Mouse (Mus musculus) embryo, embryonic 11 days (tissue): Measurements from ENCODE around the gene Fam104a.

Source experiments
- DNase-seq: peaks from one replicate; pipeline ENCODE4 v3.0.0-alpha.2; 2015

The Fam104a gene

GRCm38 (mm10) chr11:113699643-113700042 lies 15.7 kb upstream of the Fam104a start:
- DNase-seq, result no peak

DNA sequence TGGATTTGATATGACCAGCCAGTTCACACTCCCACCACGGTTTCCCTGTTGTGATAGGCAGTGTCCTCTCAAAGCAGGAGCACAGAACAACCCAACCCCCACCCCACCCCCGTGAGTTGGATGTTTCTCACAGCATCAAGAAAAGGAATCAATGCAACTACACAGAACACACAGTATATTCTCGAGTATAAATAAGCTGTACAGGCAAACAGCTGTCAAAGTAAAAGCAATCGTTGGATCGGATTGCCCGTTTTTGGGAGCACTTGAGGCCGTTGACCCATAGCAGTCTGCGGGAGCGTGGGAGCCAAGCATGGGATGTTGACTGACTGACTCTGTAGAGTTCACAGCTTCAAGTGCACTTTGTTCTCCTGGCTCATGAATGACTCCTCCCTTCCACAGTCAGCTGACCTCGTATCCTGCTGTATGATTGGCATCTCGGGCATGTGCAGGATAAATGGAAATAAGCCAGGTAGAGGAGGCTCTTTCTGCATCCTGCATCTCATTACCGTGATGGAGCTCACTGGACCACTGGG lies 14.1 kb upstream of the Fam104a start:
- no peak for DNase-seq

GRCm38 (mm10) chr11:113697571-113697970 lies 13.6 kb upstream of the Fam104a start:
- DNase-seq, result no peak

DNA sequence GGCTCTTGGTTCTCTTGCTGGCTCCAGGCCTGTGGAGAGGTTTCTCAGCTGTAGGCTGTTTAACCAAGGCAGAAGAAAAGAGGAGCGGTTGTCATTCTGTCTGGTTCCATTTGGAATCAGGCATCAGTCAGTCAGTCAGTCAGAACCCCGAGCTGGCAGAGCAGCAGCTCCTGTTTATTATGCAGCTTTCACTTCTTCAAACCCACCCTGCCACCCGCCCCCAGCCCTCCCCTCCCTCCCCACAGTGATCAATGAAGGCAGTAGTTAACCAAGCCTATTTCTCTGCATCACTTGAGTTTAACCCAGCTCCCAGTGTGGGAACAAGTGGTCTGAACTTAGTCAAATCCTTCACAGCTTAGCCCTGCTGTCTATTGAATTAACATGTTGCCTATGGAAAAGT lies 7.9 kb upstream of the Fam104a start:
- DNase-seq, result no peak

- DNase-seq, result no peak
Observed at GRCm38 (mm10) chr11:113691318-113691717, 7.4 kb upstream of the Fam104a start.

GRCm38 (mm10) chr11:113690506-113690905 lies 6.6 kb upstream of the Fam104a start:
- no peak for DNase-seq

DNA sequence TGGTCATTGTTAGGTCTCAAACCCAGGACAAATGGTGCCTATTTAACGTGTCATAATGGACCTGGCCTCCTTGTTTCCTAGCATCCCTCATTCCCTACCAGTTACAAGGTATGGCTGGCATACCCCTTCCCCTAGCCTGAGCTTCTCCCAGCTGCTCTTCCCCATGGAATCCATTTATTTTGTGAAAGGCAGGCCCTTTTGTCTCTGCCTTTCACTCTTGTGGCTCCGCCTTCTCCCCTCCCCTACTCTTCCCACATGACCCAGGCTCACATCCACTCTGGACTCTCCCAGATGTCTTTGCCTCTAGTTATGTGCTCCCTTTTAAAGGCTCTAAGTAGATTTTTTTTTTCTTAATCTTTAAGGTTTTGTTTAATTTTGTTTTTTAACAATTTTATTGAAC lies 3.1 kb upstream of the Fam104a start:
- peak; percentile 70 for DNase-seq

GRCm38 (mm10) chr11:113684707-113685426 lies 912 bp upstream of the Fam104a start:
- no peak for DNase-seq

DNA sequence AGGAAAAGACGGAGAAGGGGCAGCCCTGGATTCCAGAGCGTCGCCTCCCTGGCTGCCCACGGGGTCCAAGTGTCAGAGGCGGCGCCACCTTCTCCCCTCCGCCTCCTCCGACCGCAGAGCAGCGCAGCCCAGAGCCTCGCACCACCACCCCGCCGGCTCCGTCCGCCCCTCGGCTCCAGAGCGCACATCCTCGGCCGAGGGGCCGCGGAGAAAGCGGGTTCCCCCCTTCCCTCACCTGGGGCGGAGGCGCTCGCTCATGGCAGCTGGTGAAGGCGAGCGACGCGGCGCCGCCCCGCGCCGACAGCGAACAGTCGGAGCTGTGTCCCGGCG lies 363 bp downstream of the Fam104a start:
- DNase-seq, result no peak

GRCm38 (mm10) chr11:113682897-113683626 lies 893 bp downstream of the Fam104a start:
- peak; percentile 78 for DNase-seq

DNA sequence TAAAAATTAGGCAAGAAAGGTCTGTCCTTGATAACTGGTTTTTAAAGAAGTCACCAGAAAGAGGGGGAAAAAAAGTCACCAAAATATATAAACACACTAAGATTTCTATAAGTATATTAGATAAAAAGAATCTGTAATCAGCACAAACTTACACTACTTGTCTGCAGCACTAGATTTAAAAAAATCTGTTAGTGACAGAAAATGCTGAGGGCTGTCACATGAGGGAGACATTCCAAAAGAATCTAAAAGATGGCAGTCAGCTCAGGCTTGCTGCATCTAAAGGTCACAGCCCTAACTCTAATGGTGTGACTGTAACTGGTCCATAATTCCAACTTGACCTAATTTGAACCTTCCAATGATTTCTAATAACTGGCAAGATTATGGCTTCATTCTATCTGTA lies 2.0 kb downstream of the Fam104a start:
- DNase-seq, result no peak

DNA sequence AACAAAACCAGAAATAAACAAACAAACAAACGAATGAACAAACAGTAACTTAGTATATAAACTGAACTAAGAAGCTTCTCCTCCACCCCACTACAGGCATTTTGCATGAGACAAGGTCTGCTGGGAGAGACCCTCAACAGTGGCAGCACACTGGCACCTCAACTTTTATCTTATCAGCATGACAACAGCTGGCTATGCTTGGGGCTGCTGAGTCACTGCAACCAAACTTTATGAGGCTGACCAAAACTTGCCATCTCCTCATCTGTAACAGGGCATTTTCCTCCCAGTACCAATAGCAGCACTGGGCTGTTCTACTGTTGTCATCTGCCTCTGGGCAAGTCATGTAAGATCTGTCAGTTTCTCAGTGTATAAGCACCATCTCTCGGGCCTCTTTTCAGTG lies 3.0 kb downstream of the Fam104a start:
- DNase-seq, result no peak

DNA sequence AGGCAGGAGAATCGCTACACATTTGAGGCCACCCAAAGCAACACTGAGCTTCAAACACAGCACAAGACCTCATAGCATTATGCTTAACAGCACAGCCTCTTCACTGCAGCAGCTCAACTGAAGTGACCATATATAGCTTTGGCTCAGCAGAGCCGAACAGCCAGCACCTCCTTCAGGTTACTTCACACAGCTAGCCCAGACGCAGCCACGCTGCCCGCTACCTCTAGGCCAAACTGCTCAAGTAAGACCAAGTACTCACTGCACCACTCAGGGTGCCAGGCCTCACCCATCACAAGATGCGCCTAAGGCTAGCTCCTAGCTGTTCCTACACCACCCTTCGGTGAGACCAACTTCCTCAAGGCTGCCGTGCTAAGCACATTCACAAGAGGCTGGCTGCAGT lies 5.6 kb downstream of the Fam104a start:
- no peak for DNase-seq

DNA sequence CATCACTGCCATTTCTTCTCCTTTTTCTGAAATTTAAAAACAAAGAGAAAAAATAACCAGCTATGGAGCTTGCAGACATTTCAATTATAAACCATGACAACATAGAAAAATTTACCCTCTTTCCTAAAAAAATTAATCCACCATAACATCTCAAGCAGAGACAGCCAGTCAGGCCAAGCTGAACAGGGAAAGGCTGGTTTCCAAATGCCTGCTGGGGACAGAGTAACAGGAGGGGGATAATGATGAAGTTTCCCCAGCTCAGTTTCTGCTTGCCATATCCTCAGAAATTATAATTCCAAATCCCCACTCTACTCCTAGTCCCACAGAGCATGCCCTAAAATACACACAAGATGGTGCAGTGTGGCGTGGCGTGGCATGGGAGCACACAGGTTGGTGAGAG lies 6.6 kb downstream of the Fam104a start:
- DNase-seq, result no peak

- no peak for DNase-seq
Observed at GRCm38 (mm10) chr11:113676847-113677246, 7.1 kb downstream of the Fam104a start.

DNA sequence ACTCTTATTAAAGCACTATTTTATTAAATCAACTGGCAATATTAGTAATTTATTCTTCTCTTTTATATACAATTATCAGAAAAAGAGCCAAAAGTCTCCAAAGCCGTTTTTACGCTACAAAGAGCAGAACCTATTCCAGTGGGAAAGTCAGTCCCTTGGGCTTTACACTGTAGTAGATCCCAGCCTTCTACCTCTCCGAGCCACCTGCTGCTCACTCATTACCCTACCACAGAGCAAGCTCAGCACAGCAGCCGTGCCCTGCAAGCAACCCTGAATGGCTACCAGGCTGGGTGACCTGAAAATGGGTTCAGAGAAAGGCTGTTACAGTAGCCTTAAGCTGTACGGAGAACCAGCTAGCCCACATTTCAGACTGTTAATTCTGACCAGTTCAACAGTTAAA lies 9.4 kb downstream of the Fam104a start:
- DNase-seq, result no peak

GRCm38 (mm10) chr11:113673614-113674013 lies 10.3 kb downstream of the Fam104a start:
- no peak for DNase-seq

DNA sequence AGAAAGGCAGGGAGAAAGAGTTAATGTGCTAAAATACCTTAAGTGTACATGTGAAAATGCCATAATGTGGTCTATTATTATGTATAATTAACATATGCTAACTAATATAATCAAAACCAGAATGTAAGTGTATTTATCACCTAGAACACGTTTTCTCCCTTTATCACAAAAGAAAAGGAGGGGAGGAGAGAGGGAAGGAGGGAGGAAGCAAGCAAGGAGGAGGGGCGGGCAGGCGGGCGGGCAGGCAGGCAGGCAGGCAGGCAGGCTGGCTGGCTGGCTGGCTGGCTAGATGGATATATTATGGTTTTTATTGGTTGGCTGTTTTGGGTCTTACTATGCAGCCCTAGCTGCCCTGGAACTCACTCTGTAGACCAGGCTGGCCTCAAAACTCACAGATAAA lies 14.2 kb downstream of the Fam104a start:
- DNase-seq, result no peak

GRCm38 (mm10) chr11:113668857-113669256 lies 15.1 kb downstream of the Fam104a start:
- no peak for DNase-seq

- no peak for DNase-seq
Observed at GRCm38 (mm10) chr11:113667704-113668103, 16.3 kb downstream of the Fam104a start.

GRCm38 (mm10) chr11:113667122-113667521 lies 16.8 kb downstream of the Fam104a start:
- no peak for DNase-seq

- DNase-seq, result no peak
Observed at GRCm38 (mm10) chr11:113666648-113667047, 17.3 kb downstream of the Fam104a start.

DNA sequence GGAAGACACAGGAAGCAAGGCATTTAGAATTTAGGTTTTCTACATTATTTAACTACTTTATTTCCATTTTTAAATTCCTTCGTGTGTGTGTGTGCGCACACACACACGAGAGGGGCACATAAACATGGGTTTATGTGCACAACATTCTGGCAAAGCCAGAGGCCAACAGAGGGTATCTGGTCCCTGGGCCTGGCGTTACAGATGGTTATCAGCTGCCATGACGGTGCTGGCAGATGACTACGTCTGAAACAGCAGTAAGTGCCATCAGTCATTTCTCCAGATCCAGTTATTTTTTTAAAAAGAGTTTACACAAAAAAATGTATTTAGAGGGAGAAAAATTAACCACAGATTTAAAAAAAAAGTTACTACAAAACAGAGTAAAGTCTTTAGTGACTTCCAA lies 17.8 kb downstream of the Fam104a start:
- DNase-seq, result no peak

DNA sequence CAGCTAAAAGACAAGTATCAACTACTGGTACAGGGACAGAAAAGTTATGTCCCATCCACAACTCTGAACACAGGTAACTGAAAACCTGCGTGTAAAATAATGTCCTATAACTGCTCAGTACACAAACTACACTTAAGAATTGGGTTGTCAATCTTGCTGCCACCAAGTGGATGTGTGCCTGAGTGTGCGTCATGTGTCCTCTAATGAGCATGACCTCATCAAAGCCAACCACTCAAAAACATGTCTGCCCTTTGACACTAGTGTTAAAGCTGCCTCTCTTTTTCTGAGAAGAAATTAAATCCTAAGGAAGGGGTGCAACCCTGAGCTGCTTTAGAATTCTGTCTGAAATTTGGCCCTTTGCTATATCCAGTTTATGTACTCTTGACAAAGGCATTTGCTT lies 19.7 kb downstream of the Fam104a start:
- no peak for DNase-seq
